22 mouse cellular contexts compared by ENCODE assay signal in genomic region chr9:88976875-88977274, GRCm38 (mm10). TPM values are rescaled to one million over a fixed set of nuclear protein-coding genes. Genes with fewer than 3 reads are reported as not detected.
"Had no signal": no experiment of that assay in that cellular context is flagged by ENCODE, and none has a peak within 500 bp of the region (broad histone marks: within the 10 kb centered on the region; RNA-seq: fewer than 3 reads in every experiment).

No protein-coding gene starts in this region.

RNA-seq across cellular contexts. Expression of gene Bcl2a1a, which starts 20.2 kb away (rescaled TPM):
- total RNA-seq: heart, postnatal 10 days; heart, postnatal 25 days; hematopoietic stem cell, adult 5-6 weeks; hindbrain, postnatal 0 days; layer of hippocampus, adult 18-20 months; layer of hippocampus, postnatal 10 days; layer of hippocampus, postnatal 25 days; layer of hippocampus, postnatal 36 days had no signal
- polyA plus RNA-seq: heart, embryonic 10.5 days; heart, embryonic 11.5 days; heart, embryonic 13.5 days; heart, embryonic 14.5 days; hindbrain, embryonic 10.5 days; hindbrain, embryonic 11.5 days; hindbrain, embryonic 12.5 days; hindbrain, embryonic 13.5 days; hindbrain, embryonic 14.5 days; hindbrain, embryonic 15.5 days; hindbrain, embryonic 16.5 days; hindbrain, postnatal 0 days; kidney, embryonic 14.5 days; kidney, embryonic 15.5 days; kidney, embryonic 16.5 days had no signal
